Mouse (Mus musculus) G1E (cell line): ENCODE measurements around the gene Fxyd7.

Source experiments
- CTCF ChIP-seq: IDR thresholded peaks from 2 replicates; pipeline ENCODE4 v1.5.1; 2012; ENCODE audit warnings: low read depth, low read length, inconsistent platforms, mixed read lengths
- GATA1 ChIP-seq: IDR thresholded peaks from 2 replicates; pipeline ENCODE4 v1.6.1; 2012; ENCODE audit warnings: borderline replicate concordance, low read length, inconsistent platforms, mixed read lengths
- POLR2AphosphoS5 ChIP-seq: IDR thresholded peaks from 2 replicates; pipeline ENCODE4 v1.6.1; 2012; ENCODE audit warnings: low read depth, low read length, inconsistent platforms; ENCODE audit not compliant: insufficient replicate concordance

DNA sequence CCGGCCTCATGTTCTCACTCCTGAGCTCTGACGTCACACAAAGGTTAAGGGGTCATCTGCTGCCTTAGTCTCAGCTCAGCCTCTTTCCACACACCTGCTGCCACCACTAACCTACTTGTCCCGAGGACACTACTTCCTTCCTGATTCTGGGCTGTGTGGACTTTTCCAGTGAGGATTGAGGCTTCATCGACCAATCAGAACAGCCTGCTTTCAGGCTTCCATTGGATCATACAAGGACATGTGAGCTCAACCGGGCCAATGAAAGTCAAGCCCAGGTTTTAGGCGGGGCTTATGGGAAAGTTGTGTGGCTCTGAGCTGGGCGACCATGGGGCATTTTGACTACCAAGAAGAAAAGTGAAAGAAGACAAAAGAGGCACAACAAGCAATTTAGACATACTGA is 14.3 kb downstream of the Fxyd7 start:
- no peak for TF ChIP-seq CTCF
- no peak for TF ChIP-seq POLR2AphosphoS5
- no peak for TF ChIP-seq GATA1
